Mouse (Mus musculus): ENCODE results near the gene Itgav. TPM values are rescaled to one million over a fixed set of nuclear protein-coding genes. Genes with fewer than 3 reads are reported as not detected.

Gene Itgav
- polyA plus RNA-seq, 1 experiment from 2014 or later = 76.8 TPM

DNA sequence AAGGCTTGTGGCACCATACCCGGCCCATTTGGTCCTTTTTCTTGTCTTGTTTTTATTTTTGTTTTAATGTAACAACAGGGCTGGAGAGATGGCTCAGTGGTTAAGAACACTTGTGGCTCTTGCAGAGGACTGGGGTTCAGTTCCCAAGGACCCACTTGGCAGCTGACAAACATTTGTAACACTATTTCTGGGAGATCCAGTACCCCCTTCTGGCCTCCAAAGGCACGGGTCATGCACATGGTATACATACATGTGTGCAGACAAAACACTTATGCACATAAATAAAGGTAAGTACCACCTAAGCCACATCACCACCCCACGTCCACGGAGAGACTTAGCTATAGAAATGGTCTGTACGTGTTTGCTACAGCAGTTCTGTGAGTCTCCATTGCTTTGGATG lies 12.6 kb downstream of the Itgav start:
- Histone ChIP-seq H3K9ac (ENCODE audit: low read length) (no peak overlapping the region), H3K4me3 (replicated peaks; ENCODE audit: low read length) (no peak overlapping the region), H3K9me3 (replicated peaks; ENCODE audit: control insufficient read depth, low read length) (no peaks in the 10 kb centered on the region), H3K36me3 (ENCODE audit: control insufficient read depth, insufficient read depth, low read length) (no peaks in the 10 kb centered on the region), H3K27ac (ENCODE audit: low read length) (no peak overlapping the region), H3K4me2 (ENCODE audit: low read depth, low read length) (no peak overlapping the region), H3K27me3 (ENCODE audit: control insufficient read depth, insufficient read depth, low read length) (no peaks in the 10 kb centered on the region), H3K4me1 (ENCODE audit: control insufficient read depth, insufficient read depth, low read length) (peaks cover 24% of the 10 kb centered on the region)
- WGBS = 83% methylated on average over 5 of the region's 5 CpGs
- no peak for ATAC-seq (ENCODE audit: insufficient read depth, low FRiP score)

- peak overlapping the region; percentile 31; the same call in 1 of the 2 replicates for H3K27ac ChIP-seq (ENCODE audit: low read length)
- no peak overlapping the region for H3K9ac ChIP-seq (ENCODE audit: low read length)
- H3K4me2 ChIP-seq (ENCODE audit: low read depth, low read length) = no peak overlapping the region
- no peak for ATAC-seq (ENCODE audit: insufficient read depth, low FRiP score)
- no peaks in the 10 kb centered on the region for H3K27me3 ChIP-seq (ENCODE audit: control insufficient read depth, insufficient read depth, low read length)
- peaks cover 21% of the 10 kb centered on the region for H3K4me1 ChIP-seq (ENCODE audit: control insufficient read depth, insufficient read depth, low read length)
- no peak overlapping the region for H3K4me3 ChIP-seq (replicated peaks; ENCODE audit: low read length)
- 62% methylated on average over 14 of the region's 14 CpGs for WGBS
- no peaks in the 10 kb centered on the region for H3K36me3 ChIP-seq (ENCODE audit: control insufficient read depth, insufficient read depth, low read length)
- no peaks in the 10 kb centered on the region for H3K9me3 ChIP-seq (replicated peaks; ENCODE audit: control insufficient read depth, low read length)
Observed at GRCm38 (mm10) chr2:83738586-83739251, 14.5 kb downstream of the Itgav start.

GRCm38 (mm10) chr2:83739461-83740124 lies 15.4 kb downstream of the Itgav start:
- Histone ChIP-seq H3K9me3 (replicated peaks; ENCODE audit: control insufficient read depth, low read length) (no peaks in the 10 kb centered on the region), H3K27ac (ENCODE audit: low read length) (peak overlapping the region; percentile 60; the same call in 1 of the 2 replicates), H3K4me1 (ENCODE audit: control insufficient read depth, insufficient read depth, low read length) (peaks cover 26% of the 10 kb centered on the region), H3K27me3 (ENCODE audit: control insufficient read depth, insufficient read depth, low read length) (no peaks in the 10 kb centered on the region), H3K9ac (ENCODE audit: low read length) (no peak overlapping the region), H3K36me3 (ENCODE audit: control insufficient read depth, insufficient read depth, low read length) (peaks cover 2% of the 10 kb centered on the region; the same call in 1 of the 2 replicates), H3K4me3 (replicated peaks; ENCODE audit: low read length) (no peak overlapping the region), H3K4me2 (ENCODE audit: low read depth, low read length) (no peak overlapping the region)
- ATAC-seq (ENCODE audit: insufficient read depth, low FRiP score) = no peak
- 42% methylated on average over 9 of the region's 9 CpGs for WGBS

GRCm38 (mm10) chr2:83740601-83741031 lies 16.4 kb downstream of the Itgav start:
- Histone ChIP-seq H3K36me3 (ENCODE audit: control insufficient read depth, insufficient read depth, low read length) (peaks cover 2% of the 10 kb centered on the region; the same call in 1 of the 2 replicates), H3K9ac (ENCODE audit: low read length) (no peak overlapping the region), H3K9me3 (replicated peaks; ENCODE audit: control insufficient read depth, low read length) (no peaks in the 10 kb centered on the region), H3K27ac (ENCODE audit: low read length) (peak overlapping the region; percentile 25; the same call in 1 of the 2 replicates), H3K4me3 (replicated peaks; ENCODE audit: low read length) (no peak overlapping the region), H3K4me2 (ENCODE audit: low read depth, low read length) (no peak overlapping the region), H3K4me1 (ENCODE audit: control insufficient read depth, insufficient read depth, low read length) (peaks cover 26% of the 10 kb centered on the region), H3K27me3 (ENCODE audit: control insufficient read depth, insufficient read depth, low read length) (no peaks in the 10 kb centered on the region)
- no peak for ATAC-seq (ENCODE audit: insufficient read depth, low FRiP score)
- 16% methylated on average over 5 of the region's 5 CpGs for WGBS

DNA sequence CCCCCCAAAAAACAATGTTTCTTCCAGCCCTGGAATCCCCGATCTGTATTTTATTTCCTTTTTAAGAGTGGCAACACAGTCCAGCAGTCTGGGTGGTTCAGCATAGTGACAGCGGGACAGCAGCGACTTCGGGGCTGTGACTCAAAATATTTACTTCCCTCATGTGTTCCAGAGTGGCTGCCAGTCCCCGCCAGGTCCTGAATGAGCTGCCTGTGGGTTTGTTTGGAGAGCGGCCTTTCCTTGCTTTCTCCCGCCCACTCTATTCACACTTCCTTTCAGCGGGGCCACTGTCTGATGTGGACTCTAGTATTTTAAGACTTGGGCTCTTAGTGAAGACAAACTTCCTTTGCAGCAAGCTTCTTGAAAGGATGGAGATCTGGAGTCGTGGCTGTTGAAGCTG lies 18.0 kb downstream of the Itgav start:
- Histone ChIP-seq H3K27me3 (ENCODE audit: control insufficient read depth, insufficient read depth, low read length) (no peaks in the 10 kb centered on the region), H3K4me1 (ENCODE audit: control insufficient read depth, insufficient read depth, low read length) (peaks cover 26% of the 10 kb centered on the region), H3K4me3 (replicated peaks; ENCODE audit: low read length) (no peak overlapping the region), H3K9ac (ENCODE audit: low read length) (no peak overlapping the region), H3K4me2 (ENCODE audit: low read depth, low read length) (no peak overlapping the region), H3K27ac (ENCODE audit: low read length) (no peak overlapping the region), H3K36me3 (ENCODE audit: control insufficient read depth, insufficient read depth, low read length) (peaks cover 6% of the 10 kb centered on the region; the same call in 1 of the 2 replicates), H3K9me3 (replicated peaks; ENCODE audit: control insufficient read depth, low read length) (no peaks in the 10 kb centered on the region)
- 35% methylated on average over 9 of the region's 9 CpGs for WGBS
- ATAC-seq (ENCODE audit: insufficient read depth, low FRiP score) = no peak

DNA sequence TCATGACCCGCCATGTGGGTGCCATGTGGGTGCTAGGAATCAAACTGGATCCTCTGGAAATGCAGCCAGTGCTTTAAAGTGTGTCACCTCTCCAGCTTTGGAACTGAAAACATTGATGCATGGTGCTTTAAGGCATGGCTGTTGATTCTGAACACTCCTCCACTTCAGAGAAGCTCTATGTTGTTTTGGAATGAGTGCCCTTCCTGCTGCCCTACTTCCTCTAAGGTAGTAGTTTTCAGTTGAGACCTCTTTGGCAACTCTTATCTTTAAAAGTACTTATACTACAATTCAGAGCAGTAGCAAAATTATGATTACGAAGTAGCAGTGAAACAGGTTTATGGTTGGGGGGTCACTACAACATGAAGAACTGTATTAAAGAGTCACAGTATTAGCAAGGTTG lies 18.6 kb downstream of the Itgav start:
- Histone ChIP-seq H3K4me2 (ENCODE audit: low read depth, low read length) (no peak overlapping the region), H3K27me3 (ENCODE audit: control insufficient read depth, insufficient read depth, low read length) (no peaks in the 10 kb centered on the region), H3K9ac (ENCODE audit: low read length) (no peak overlapping the region), H3K4me1 (ENCODE audit: control insufficient read depth, insufficient read depth, low read length) (peaks cover 26% of the 10 kb centered on the region), H3K27ac (ENCODE audit: low read length) (no peak overlapping the region; the same call in 1 of the 2 replicates), H3K4me3 (replicated peaks; ENCODE audit: low read length) (no peak overlapping the region), H3K9me3 (replicated peaks; ENCODE audit: control insufficient read depth, low read length) (no peaks in the 10 kb centered on the region), H3K36me3 (ENCODE audit: control insufficient read depth, insufficient read depth, low read length) (peaks cover 6% of the 10 kb centered on the region; the same call in 1 of the 2 replicates)
- ATAC-seq (ENCODE audit: insufficient read depth, low FRiP score) = no peak
- WGBS = 85% methylated on average over 2 of the region's 2 CpGs

- peak overlapping the region; percentile 46; the same call in 1 of the 2 replicates for H3K27ac ChIP-seq (ENCODE audit: low read length)
Observed at GRCm38 (mm10) chr2:83744276-83744952, 20.2 kb downstream of the Itgav start.

DNA sequence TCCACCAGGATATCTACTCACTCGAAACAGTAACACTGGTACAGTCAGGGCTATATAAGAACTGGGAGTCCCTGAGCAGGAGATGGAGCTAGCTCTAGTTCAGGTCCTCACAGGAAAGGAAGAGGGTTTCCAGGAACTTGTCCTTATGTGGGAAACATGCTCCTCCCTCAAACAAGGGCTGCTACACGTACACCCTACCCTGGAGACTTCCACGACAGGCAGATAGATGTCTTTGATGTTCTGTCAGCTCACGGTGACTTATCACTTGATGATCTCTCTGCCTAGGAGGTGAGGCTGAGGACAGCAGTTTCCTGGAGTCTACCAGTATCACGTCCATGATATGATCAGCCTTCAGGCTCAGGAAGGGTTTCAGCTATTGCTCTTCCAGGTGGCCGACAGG lies 21.1 kb downstream of the Itgav start:
- Histone ChIP-seq H3K4me3 (replicated peaks; ENCODE audit: low read length) (no peak overlapping the region), H3K9ac (ENCODE audit: low read length) (no peak overlapping the region), H3K27me3 (ENCODE audit: control insufficient read depth, insufficient read depth, low read length) (no peaks in the 10 kb centered on the region), H3K4me1 (ENCODE audit: control insufficient read depth, insufficient read depth, low read length) (peaks cover 10% of the 10 kb centered on the region), H3K27ac (ENCODE audit: low read length) (no peak overlapping the region), H3K9me3 (replicated peaks; ENCODE audit: control insufficient read depth, low read length) (no peaks in the 10 kb centered on the region), H3K36me3 (ENCODE audit: control insufficient read depth, insufficient read depth, low read length) (peaks cover 6% of the 10 kb centered on the region; the same call in 1 of the 2 replicates), H3K4me2 (ENCODE audit: low read depth, low read length) (no peak overlapping the region)
- ATAC-seq (ENCODE audit: insufficient read depth, low FRiP score) = no peak
- 59% methylated on average over 6 of the region's 6 CpGs for WGBS

More at GRCm38 (mm10) chr2:83744276-83744952, 20.2 kb downstream of the Itgav start:
- 64% methylated on average over 9 of the region's 9 CpGs for WGBS
- Histone ChIP-seq H3K4me1 (ENCODE audit: control insufficient read depth, insufficient read depth, low read length) (peaks cover 15% of the 10 kb centered on the region), H3K36me3 (ENCODE audit: control insufficient read depth, insufficient read depth, low read length) (peaks cover 6% of the 10 kb centered on the region; the same call in 1 of the 2 replicates), H3K4me2 (ENCODE audit: low read depth, low read length) (no peak overlapping the region), H3K27me3 (ENCODE audit: control insufficient read depth, insufficient read depth, low read length) (no peaks in the 10 kb centered on the region), H3K9me3 (replicated peaks; ENCODE audit: control insufficient read depth, low read length) (no peaks in the 10 kb centered on the region), H3K9ac (ENCODE audit: low read length) (no peak overlapping the region; the same call in 1 of the 2 replicates), H3K4me3 (replicated peaks; ENCODE audit: low read length) (no peak overlapping the region)
- ATAC-seq (ENCODE audit: insufficient read depth, low FRiP score) = peak; percentile 37; the same call in 1 of the 2 replicates

All from stomach, embryonic 16.5 days (tissue).